Mouse (Mus musculus) colon, adult 2 months (tissue): Measurements from ENCODE around the gene Strada. TPM values are rescaled to one million over a fixed set of nuclear protein-coding genes. Genes with fewer than 3 reads are reported as not detected.

Experiments
- polyA plus RNA-seq: library from polyadenylated mRNA; depleted of rRNA; stranded (reverse); fragments of >200 nt; gene quantifications from 2 replicates; pipeline ENCODE4 v1.2.3, GENCODE M21; 2012; rRNA removed

Strada gene
- 12.8 and 14.7 TPM in 2 replicates for polyA plus RNA-seq

DNA sequence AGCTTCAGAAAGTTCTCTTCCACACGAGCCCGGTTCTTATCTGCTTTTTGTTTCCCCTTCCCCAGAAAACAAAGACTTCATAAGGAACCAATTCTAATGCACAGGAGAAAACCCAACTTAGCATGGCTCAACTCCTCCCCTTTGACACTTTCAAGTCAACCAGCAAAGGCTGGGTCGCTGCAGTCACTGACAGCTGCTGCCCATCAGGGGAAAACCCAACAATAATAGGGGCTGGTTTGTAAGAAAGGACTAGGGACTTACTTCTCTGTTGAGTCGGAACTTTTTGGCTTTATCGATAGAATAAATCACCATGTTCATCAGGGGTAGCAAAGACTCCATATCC is at the start of gene Strada:
Gene Strada, minus strand, starts transcription at position 46 of the 343 bp plus-strand sequence.

DNA sequence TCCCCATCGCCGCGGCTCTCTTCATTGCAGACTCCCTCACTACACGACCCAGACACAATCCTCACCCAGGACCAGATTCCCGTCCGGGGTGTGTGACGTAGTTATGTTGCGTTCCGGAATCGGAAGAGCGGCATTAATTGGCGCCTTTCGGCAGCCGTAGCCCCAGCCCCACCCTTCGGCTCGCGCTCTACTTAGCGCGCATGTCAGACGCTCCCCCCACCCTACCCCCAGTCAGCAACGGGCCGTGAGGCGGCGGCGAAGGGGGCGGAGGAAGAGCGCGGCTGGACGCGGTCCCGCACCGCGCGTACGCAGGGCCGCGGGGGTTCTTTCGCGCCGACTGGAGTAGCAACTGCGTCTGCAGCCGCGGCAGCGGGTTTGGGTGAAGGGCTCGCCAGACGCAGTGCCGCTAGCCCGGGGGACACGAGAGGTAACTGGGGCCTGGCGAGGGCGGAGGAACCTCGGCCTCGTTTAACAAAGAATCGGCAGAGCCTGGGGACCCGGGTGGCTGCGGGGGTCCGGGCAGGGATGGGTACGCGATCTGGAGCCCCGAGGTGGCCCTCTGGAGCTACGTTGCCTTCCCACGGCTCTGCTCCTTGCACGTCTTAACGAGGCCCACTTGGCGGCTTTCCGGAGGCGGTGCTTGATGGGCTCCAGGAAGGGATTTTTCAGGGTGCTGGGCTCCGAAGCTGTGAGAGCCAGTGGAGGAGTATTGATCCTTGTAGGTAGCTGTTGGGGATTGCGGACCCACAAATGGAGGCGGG is 14.9 kb upstream of the Strada start, which contains the start of gene Ddx42:
Gene Ddx42, plus strand, starts transcription at position 197 of the 761 bp plus-strand sequence.

DNA sequence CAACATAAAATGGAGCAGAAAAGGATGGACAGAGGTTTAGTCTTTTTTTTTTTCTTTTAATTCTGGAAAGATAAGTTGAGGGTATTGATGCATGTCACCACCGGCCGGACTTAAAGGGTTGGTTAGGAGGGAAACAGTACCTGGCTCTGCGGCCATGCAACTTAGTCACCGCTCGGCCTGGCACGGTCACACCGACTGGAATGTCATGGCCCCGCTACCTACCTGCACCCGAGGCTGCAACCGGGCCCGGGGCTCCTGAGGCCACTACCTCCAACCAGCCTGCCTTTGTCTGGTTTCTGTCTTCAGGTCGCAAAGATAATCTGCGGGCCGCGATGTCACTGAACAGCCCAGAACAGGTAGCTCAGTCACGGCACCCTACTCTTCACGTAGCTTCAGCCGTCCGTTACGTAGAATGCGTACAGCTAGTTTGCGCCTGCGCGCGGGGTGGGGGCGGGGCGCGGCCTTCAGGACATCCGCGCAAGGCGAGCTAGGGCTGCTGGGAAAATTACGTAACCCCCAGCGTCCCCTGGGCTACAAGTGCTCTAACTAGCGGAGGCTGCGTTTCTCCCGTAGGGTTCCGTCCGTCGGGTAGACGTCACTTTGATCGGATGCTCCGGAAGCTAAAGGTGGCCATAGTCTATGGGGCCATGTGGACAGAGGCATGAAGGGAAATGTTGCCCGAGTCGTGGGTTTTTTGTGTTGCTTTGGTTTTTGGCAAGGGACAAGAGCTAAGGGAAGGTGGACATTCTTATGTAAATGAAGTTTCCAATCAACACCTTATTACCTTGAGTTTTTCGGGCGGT is 14.2 kb upstream of the Strada start, which contains the start of gene Ccdc47:
Gene Ccdc47, minus strand, starts transcription at position 418 of the 803 bp plus-strand sequence.

DNA sequence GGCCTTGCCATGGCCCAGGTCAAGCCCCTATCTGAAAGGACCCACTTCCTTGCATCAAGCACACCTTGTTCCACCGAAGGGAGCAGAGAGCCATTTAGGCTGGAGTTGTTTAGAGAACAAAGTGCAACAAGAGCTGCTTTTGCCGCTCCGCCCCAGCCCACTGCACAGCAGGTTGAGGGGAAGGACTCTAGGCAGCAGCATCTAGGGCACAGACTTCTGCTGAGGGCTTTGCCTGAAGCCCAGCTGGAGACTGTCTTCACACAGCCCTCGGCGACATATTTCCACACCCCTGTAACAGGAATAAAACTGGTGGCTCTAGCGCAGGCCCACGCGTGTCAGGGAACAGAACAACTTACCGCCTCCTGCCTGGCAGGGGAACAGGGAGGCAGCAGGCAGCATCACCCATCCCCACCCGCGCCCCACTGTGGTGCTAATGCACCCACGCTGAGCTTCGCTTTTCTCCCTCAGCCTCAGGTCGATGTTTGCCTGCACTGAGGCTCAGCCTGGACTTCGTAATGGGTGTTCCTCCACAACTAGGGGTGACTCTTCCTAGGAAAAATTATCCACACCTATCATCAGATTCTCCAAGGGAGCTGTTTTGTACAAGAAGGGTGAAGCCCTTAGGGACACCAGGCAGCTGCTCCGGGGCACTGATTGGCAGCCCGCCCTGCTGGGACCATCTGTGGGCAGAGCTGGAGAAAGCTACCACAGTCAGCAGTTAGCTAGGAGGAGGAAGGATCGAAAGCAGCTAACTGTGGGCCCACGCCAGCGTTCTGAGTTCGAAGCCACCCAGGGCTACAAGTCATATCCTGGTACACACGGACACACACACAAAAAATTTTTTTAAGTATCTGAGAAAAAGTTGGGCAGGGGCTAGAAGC is 40.9 kb downstream of the Strada start, which contains the start of the genes Gm10840 and Limd2:
Gene Gm10840, plus strand, starts transcription at position 10 of the 881 bp plus-strand sequence.
Gene Limd2, minus strand, starts transcription at position 20 of the 881 bp plus-strand sequence.

Other genes with a start within 250 kb of the Strada start
- gene Cyb561, start 248.8 kb downstream of the Strada start, polyA plus RNA-seq, result 91.1 and 104 TPM in 2 replicates
- gene Ace, start 234.2 kb downstream of the Strada start, polyA plus RNA-seq, result 34.4 and 39.0 TPM in 2 replicates
- gene Ace3, start 207.5 kb downstream of the Strada start, polyA plus RNA-seq, result 0.05 and 0.19 TPM in 2 replicates
- gene Kcnh6, start 194.0 kb downstream of the Strada start, polyA plus RNA-seq, result 5.2 and 6.7 TPM in 2 replicates
- gene Dcaf7, start 165.3 kb downstream of the Strada start, polyA plus RNA-seq, result 32.8 and 33.2 TPM in 2 replicates
- gene Taco1, start 136.1 kb downstream of the Strada start, polyA plus RNA-seq, result 12.0 TPM in 2 replicates
- 21.0 and 21.6 TPM in 2 replicates for gene Map3k3, start 117.6 kb downstream of the Strada start, polyA plus RNA-seq
- gene Gm10840, start 41.3 kb downstream of the Strada start, polyA plus RNA-seq, result not detected in 2 replicates
- 11.2 and 13.0 TPM in 2 replicates for gene Limd2, start 41.3 kb downstream of the Strada start, polyA plus RNA-seq
- 6.0 and 7.3 TPM in 2 replicates for gene Ccdc47, start 14.2 kb upstream of the Strada start, polyA plus RNA-seq
- gene Ddx42, start 14.8 kb upstream of the Strada start, polyA plus RNA-seq, result 5.9 and 8.1 TPM in 2 replicates
- 7.0 and 8.9 TPM in 2 replicates for gene Ftsj3, start 53.9 kb upstream of the Strada start, polyA plus RNA-seq
- gene Psmc5, start 54.0 kb upstream of the Strada start, polyA plus RNA-seq, result 24.4 and 25.3 TPM in 2 replicates
- gene Smarcd2, start 70.8 kb upstream of the Strada start, polyA plus RNA-seq, result 101 and 104 TPM in 2 replicates
- gene Tcam1, start 74.5 kb upstream of the Strada start, polyA plus RNA-seq, result not detected in 2 replicates
- gene Gh, start 99.7 kb upstream of the Strada start, polyA plus RNA-seq, result not detected in 2 replicates
- 8.5 and 12.4 TPM in 2 replicates for gene Cd79b, start 112.6 kb upstream of the Strada start, polyA plus RNA-seq
- 0.06 and 0.16 TPM in 2 replicates for gene Scn4a, start 151.1 kb upstream of the Strada start, polyA plus RNA-seq
- 0.93 and 1.4 TPM in 2 replicates for gene Prr29, start 163.3 kb upstream of the Strada start, polyA plus RNA-seq
- gene Icam2, start 185.9 kb upstream of the Strada start, polyA plus RNA-seq, result 6.7 and 10.9 TPM in 2 replicates